Mouse (Mus musculus): ENCODE results near the gene 4933424G06Rik. TPM values are rescaled to one million over a fixed set of nuclear protein-coding genes. Genes with fewer than 3 reads are reported as not detected.

Gene 4933424G06Rik
- not detected for polyA plus RNA-seq (2015; fragmentation: Illumina TruSeq; extraction: RNeasy Lipid Tissue Mini Kit (QIAGEN cat#74804); ENCODE audit: low read depth, low replicate concordance)

GRCm38 (mm10) chr1:36709854-36710280 is at the start of gene 4933424G06Rik:
Gene 4933424G06Rik, plus strand, starts transcription at chr1:36710149.

DNA sequence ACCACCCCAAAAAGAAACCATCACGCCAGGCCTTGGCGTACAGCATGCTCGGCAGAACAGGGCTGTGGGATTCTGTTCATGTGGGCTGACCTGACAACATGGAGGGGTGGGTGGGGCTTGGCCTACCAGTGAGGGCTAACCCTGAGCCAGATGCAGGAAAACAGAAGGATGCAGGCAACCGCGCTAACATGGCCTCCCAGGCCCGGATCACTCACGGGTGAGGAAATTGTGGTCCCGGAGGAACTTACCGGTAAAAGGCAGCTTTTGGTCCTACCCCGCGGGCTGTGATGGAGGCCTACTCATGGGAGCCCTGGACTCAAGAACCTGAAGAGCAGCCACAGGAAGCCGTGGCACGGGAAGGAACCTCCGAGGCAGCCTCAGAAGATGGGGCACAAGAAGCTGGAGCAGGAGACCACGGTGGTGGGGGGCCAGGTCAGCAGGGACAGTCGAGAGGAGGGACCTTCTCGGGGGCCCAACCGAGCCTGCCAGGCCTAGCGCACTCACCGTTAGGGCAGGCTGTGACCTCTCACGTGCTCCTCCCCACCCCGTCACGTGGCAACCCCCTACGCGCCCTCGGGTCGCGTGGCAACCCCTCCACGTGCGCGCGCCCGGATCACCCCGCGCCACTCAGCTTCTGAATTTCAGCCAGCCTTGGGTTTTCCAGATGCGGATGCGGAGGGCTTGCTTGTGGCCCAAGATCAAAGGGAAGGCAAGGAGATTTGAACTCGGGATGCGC is 27.2 kb upstream of the 4933424G06Rik start, which contains the start of gene Fam178b:
TSS of gene Fam178b (minus strand) at position 564 of the 736 bp plus-strand sequence.

DNA sequence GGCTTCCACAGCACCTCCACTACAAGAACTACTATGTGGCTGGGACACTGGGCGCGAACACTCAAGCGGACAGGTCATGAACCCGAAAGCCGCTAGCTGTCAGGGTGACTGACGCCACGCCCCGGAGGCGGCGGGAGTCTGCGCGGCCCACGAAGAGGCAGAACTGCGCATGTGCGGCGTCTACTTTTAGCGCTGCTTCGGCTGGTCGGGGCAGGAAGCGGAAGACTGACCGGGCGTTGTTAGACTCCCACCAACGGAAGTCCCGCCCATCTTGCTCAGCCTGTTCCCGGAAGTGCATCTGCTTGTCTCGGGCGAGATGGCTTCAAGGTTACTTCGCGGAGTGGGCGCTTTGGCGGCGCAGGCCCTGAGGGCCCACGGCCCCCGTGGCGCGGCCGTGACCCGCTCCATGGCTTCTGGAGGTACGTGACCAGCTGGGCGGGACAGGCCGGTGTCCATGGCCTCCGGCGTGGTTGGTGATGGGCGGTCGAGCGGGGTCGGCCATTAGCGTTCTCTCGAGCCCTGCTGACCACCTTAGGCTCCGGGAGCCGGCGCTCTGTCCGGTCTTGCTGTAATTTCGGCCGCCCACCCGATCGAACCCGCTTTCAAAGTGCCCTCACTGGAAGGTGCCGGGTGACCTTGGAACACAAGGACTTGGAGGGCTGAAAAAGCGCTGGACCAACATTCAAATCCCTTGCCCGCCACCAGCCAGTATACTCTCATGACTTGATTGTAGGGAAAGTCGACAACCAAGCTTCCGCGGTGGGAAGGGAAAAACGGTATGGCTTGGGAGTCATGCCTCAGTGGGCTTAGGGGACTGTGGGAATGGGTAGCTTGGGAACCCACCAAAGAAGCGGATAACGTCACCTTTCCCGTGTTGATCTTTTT is 18.4 kb upstream of the 4933424G06Rik start, which contains the start of gene Cox5b:
TSS of gene Cox5b (plus strand) at position 179 of the 885 bp plus-strand sequence.

DNA sequence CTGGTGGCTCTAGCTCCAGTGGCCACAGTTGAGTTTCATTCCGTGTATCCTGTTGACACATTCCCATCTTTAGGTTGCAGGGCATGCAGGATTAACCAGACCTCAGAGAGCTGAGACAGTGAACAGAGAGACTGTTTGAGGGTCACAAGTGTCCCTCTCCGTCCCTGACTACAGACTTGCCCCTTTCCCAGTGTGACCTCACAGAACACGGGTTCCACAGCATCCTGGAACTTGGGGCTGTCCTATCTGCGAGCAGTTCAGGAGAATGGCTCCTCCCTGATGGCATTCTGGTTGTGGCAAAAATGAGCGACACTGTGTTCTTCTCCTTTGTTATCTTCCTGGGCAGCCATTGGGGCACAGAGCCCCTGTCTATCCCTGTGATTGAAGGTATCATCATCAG is 4.4 kb downstream of the 4933424G06Rik start, which contains the start of gene Actr1b:
TSS of gene Actr1b (minus strand) at position 112 of the 400 bp plus-strand sequence.

GRCm38 (mm10) chr1:36761568-36761967 is 51.6 kb downstream of the 4933424G06Rik start, which contains the start of gene Zap70:
Gene Zap70, plus strand, starts transcription at chr1:36761798.

Other genes with a start within 250 kb of the 4933424G06Rik start
- gene Cnnm4, start 238.5 kb upstream of the 4933424G06Rik start, polyA plus RNA-seq (2015; fragmentation: Illumina TruSeq; extraction: RNeasy Lipid Tissue Mini Kit (QIAGEN cat#74804); ENCODE audit: low read depth, low replicate concordance): 5.3 TPM
- gene Cnnm3, start 198.3 kb upstream of the 4933424G06Rik start, polyA plus RNA-seq (2015; fragmentation: Illumina TruSeq; extraction: RNeasy Lipid Tissue Mini Kit (QIAGEN cat#74804); ENCODE audit: low read depth, low replicate concordance): 14.0 TPM
- 6.4 TPM for gene Ankrd23, start 173.3 kb upstream of the 4933424G06Rik start, polyA plus RNA-seq (2015; fragmentation: Illumina TruSeq; extraction: RNeasy Lipid Tissue Mini Kit (QIAGEN cat#74804); ENCODE audit: low read depth, low replicate concordance)
- gene Gm42417, start 170.7 kb upstream of the 4933424G06Rik start, polyA plus RNA-seq (2015; fragmentation: Illumina TruSeq; extraction: RNeasy Lipid Tissue Mini Kit (QIAGEN cat#74804); ENCODE audit: low read depth, low replicate concordance): not detected
- 12.0 TPM for gene Ankrd39, start 162.7 kb upstream of the 4933424G06Rik start, polyA plus RNA-seq (2015; fragmentation: Illumina TruSeq; extraction: RNeasy Lipid Tissue Mini Kit (QIAGEN cat#74804); ENCODE audit: low read depth, low replicate concordance)
- gene Sema4c, start 151.8 kb upstream of the 4933424G06Rik start, polyA plus RNA-seq (2015; fragmentation: Illumina TruSeq; extraction: RNeasy Lipid Tissue Mini Kit (QIAGEN cat#74804); ENCODE audit: low read depth, low replicate concordance): 8.6 TPM
- 1.7 TPM for gene Fam178b, start 27.0 kb upstream of the 4933424G06Rik start, polyA plus RNA-seq (2015; fragmentation: Illumina TruSeq; extraction: RNeasy Lipid Tissue Mini Kit (QIAGEN cat#74804); ENCODE audit: low read depth, low replicate concordance)
- 1,011 TPM for gene Cox5b, start 18.7 kb upstream of the 4933424G06Rik start, polyA plus RNA-seq (2015; fragmentation: Illumina TruSeq; extraction: RNeasy Lipid Tissue Mini Kit (QIAGEN cat#74804); ENCODE audit: low read depth, low replicate concordance)
- gene Actr1b, start 4.3 kb downstream of the 4933424G06Rik start, polyA plus RNA-seq (2015; fragmentation: Illumina TruSeq; extraction: RNeasy Lipid Tissue Mini Kit (QIAGEN cat#74804); ENCODE audit: low read depth, low replicate concordance): 276 TPM
- 2.6 TPM for gene Zap70, start 51.6 kb downstream of the 4933424G06Rik start, polyA plus RNA-seq (2015; fragmentation: Illumina TruSeq; extraction: RNeasy Lipid Tissue Mini Kit (QIAGEN cat#74804); ENCODE audit: low read depth, low replicate concordance)
- gene Tmem131, start 233.5 kb downstream of the 4933424G06Rik start, polyA plus RNA-seq (2015; fragmentation: Illumina TruSeq; extraction: RNeasy Lipid Tissue Mini Kit (QIAGEN cat#74804); ENCODE audit: low read depth, low replicate concordance): 27.5 TPM